Comparison of ENCODE assay signal across 9 mouse cellular contexts in the genomic region with DNA sequence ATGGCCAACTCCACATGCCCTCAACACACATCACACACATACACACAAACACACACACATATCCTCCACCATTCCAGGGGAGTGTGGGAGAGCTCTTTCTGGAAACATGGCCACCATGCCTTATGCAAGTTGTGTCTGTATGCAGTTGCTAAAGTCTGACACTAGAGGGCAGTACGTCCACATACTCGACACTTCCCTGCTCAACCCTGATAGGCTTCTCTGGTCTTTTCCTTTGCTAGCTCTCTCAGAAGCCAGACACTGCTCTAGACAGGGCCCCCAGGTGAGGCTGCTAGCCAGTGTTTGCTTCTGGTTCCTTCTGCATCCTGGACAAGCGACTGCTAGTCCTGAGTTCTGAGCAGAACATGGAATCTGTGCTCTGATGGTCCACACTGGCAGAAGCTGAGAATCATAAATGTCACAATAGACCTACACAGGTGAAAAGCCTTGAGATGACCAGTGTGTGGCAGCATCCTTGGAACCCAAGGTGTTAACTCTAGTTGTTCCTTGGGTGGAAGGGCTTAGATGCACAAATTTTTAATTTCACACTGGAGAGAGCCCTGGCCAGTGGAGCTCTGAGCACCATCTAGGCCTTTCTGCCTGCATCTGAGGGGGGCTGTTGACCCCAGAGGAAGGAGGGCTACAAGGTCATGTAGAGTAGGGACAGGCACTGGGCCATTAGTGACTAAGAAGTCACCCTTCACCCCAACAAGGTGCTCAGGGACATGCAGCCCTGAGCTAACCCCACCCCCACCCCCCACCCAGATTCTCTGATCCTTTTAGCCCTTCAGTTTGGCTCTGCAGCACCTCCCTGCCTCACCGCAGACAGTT. TPM values are rescaled to one million over a fixed set of nuclear protein-coding genes. Genes with fewer than 3 reads are reported as not detected.
DNase-seq lines count a peak whose midpoint lies in the region; ATAC-seq and TF ChIP-seq lines count a peak whose summit lies in the region.
"Not testable (repeated sequence)": the region's sequence is repeated elsewhere in the genome, so short reads cannot be mapped to it uniquely, and the experiment has no call there.
"Had no signal": no experiment of that assay in that cellular context is flagged by ENCODE, and none has a peak within 500 bp of the region (broad histone marks: within the 10 kb centered on the region; RNA-seq: fewer than 3 reads in every experiment).

No protein-coding gene starts in this region.

- H3K4me1 ChIP-seq in hindbrain, postnatal 0 days (ENCODE audit: insufficient read depth, low read length); lung, embryonic 16.5 days (replicated peaks; ENCODE audit: control insufficient read depth, insufficient read depth, low read length): not testable (repeated sequence)

- not testable (repeated sequence) for H3K36me3 ChIP-seq in hindbrain, postnatal 0 days (ENCODE audit: insufficient read depth, low read length); lung, embryonic 16.5 days (ENCODE audit: control insufficient read depth, insufficient read depth, low read length)

- TF ChIP-seq CTCF in hindbrain, postnatal 0 days (IDR thresholded peaks at IDR 0.05; ENCODE audit: low read depth), result peak; percentile 73

- DNase-seq in WW6 (ENCODE audit: low read depth, low spot score), result peak; percentile 42
- DNase-seq in cerebellum, postnatal 36 days, result peak; percentile 16 to 44
- peak; percentile 30 to 41 for DNase-seq in frontal cortex, postnatal 25 days (ENCODE audit: low spot score in 2 of 2)
- peak; percentile 85 for DNase-seq in hindbrain, postnatal 0 days (ENCODE audit: low spot score)
- DNase-seq in layer of hippocampus, postnatal 14 days (ENCODE audit: low spot score in 2 of 2), result peak; percentile 68 to 77
- DNase-seq in ovary, postnatal 10 days (ENCODE audit: low spot score), result peak; percentile 3
- DNase-seq in thymus, postnatal 25 days, result peak; percentile 46

- not testable (repeated sequence) for H3K27ac ChIP-seq in hindbrain, postnatal 0 days; lung, embryonic 16.5 days (ENCODE audit: low read length)

- not testable (repeated sequence) for H3K9ac ChIP-seq in hindbrain, postnatal 0 days (replicated peaks; ENCODE audit: low read length); lung, embryonic 16.5 days (ENCODE audit: low read length)

- H3K4me3 ChIP-seq in hindbrain, postnatal 0 days (ENCODE audit: low read length); lung, embryonic 16.5 days (ENCODE audit: low read length): not testable (repeated sequence)

- peak; percentile 92 for ATAC-seq in hindbrain, postnatal 0 days
- peak; percentile 64 for ATAC-seq in lung, embryonic 16.5 days (ENCODE audit: low read depth)

- WGBS in hindbrain, postnatal 0 days, result 4% methylated on average over 3 of the region's 4 CpGs
- WGBS in lung, embryonic 16.5 days, result 6% methylated on average over 3 of the region's 4 CpGs

- not testable (repeated sequence) for H3K9me3 ChIP-seq in hindbrain, postnatal 0 days (ENCODE audit: low read length); lung, embryonic 16.5 days (ENCODE audit: control insufficient read depth, low read length)

- not testable (repeated sequence) for H3K4me2 ChIP-seq in hindbrain, postnatal 0 days (ENCODE audit: low read depth, low read length); lung, embryonic 16.5 days (ENCODE audit: low read depth, low read length)

- not testable (repeated sequence) for H3K27me3 ChIP-seq in hindbrain, postnatal 0 days (ENCODE audit: insufficient read depth, low read length); lung, embryonic 16.5 days (ENCODE audit: control insufficient read depth, insufficient read depth, low read depth, low read length)

RNA-seq across cellular contexts. Expression of a gene that starts 8.0 kb away (rescaled TPM):
- 0.73 TPM in 1 of 2 replicates, not detected in the other for total RNA-seq in hindbrain, postnatal 0 days (2014; rRNA removed)
- polyA plus RNA-seq in hindbrain, postnatal 0 days (2015; fragmentation: Nextera tagmentation; extraction: Ambion mirVana), result not detected in 2 replicates
- not detected for total RNA-seq in layer of hippocampus, postnatal 14 days (2021)
- polyA plus RNA-seq in lung, embryonic 16.5 days (2015; fragmentation: Nextera tagmentation; extraction: Ambion mirVana), result not detected in 2 replicates

RNA-seq across cellular contexts. Expression of a gene that starts 16.8 kb away (rescaled TPM):
- total RNA-seq in hindbrain, postnatal 0 days (2014; rRNA removed), result 0.18 TPM in 1 of 2 replicates, not detected in the other
- 0.28 and 0.31 TPM in 2 replicates for polyA plus RNA-seq in hindbrain, postnatal 0 days (2015; fragmentation: Nextera tagmentation; extraction: Ambion mirVana)
- total RNA-seq in layer of hippocampus, postnatal 14 days (2021), result under 1 TPM; 0.60 to 0.83 TPM
- polyA plus RNA-seq in lung, embryonic 16.5 days (2015; fragmentation: Nextera tagmentation; extraction: Ambion mirVana), result 0.11 TPM in 1 of 2 replicates, not detected in the other
- polyA plus RNA-seq: heart, embryonic 14.5 days had no signal

RNA-seq across cellular contexts. Expression of a gene that starts 37.4 kb away (rescaled TPM):
- total RNA-seq in hindbrain, postnatal 0 days (2014; rRNA removed), result 229 and 295 TPM in 2 replicates
- polyA plus RNA-seq in hindbrain, postnatal 0 days (2015; fragmentation: Nextera tagmentation; extraction: Ambion mirVana), result 149 and 155 TPM in 2 replicates
- 100 to 1,000 TPM; 246 to 247 TPM for total RNA-seq in layer of hippocampus, postnatal 14 days (2021)
- 102 and 116 TPM in 2 replicates for polyA plus RNA-seq in lung, embryonic 16.5 days (2015; fragmentation: Nextera tagmentation; extraction: Ambion mirVana)

RNA-seq across cellular contexts. Expression of a gene that starts 50.1 kb away (rescaled TPM):
- 48.9 and 54.2 TPM in 2 replicates for total RNA-seq in hindbrain, postnatal 0 days (2014; rRNA removed)
- polyA plus RNA-seq in hindbrain, postnatal 0 days (2015; fragmentation: Nextera tagmentation; extraction: Ambion mirVana), result 123 and 126 TPM in 2 replicates
- 10 to 100 TPM; 53.2 to 54.3 TPM for total RNA-seq in layer of hippocampus, postnatal 14 days (2021)
- 126 and 128 TPM in 2 replicates for polyA plus RNA-seq in lung, embryonic 16.5 days (2015; fragmentation: Nextera tagmentation; extraction: Ambion mirVana)

Comparison
In these comparisons a context has a peak if more than half of its experiments do, and no peak if none do; other contexts are left out.
1. DNase-seq: peak in every context shown above with its lines; median percentile 85 in hindbrain, postnatal 0 days; 72 in layer of hippocampus, postnatal 14 days; 46 in thymus, postnatal 25 days; 42 in WW6; 36 in frontal cortex, postnatal 25 days; 30 in cerebellum, postnatal 36 days; 3 in ovary, postnatal 10 days.